ENCODE assay signal across 9 mouse cellular contexts in the genomic region with DNA sequence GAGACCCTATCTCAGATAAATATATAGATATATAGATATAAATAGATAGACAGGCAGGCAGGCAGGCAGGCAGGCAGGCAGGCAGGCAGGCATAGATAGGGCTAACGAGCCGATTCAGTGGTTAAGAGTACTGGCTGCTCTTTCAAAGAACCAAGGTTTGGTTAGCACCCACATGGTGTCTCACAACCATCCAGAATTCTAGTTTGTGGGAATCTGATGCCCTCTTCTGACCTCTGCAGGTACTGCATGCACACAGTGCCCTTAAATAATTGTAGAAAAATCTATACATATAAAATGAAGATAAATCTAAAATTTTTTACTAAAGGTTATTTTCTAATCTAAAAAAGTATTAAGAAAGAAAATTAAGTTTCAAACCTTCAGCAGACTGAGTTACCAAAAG. TPM values are rescaled to one million over a fixed set of nuclear protein-coding genes. Genes with fewer than 3 reads are reported as not detected.
A peak's percentile ranks its signal among the peaks of the same experiment; 100 is the strongest.
DNase-seq lines count a peak whose midpoint lies in the region; ATAC-seq and TF ChIP-seq lines count a peak whose summit lies in the region.
"Had no signal": no experiment of that assay in that cellular context is flagged by ENCODE, and none has a peak within 500 bp of the region (broad histone marks: within the 10 kb centered on the region; RNA-seq: fewer than 3 reads in every experiment).

No protein-coding gene starts in this region.

- no peak overlapping the region for H3K9ac ChIP-seq in liver, embryonic 12.5 days
- H3K9ac ChIP-seq: liver, embryonic 13.5 days had no signal

- no peaks in the 10 kb centered on the region for H3K79me2 ChIP-seq in macrophage (ENCODE audit: inconsistent target)

- H3K27me3 ChIP-seq in liver, embryonic 12.5 days (replicated peaks), result no peaks in the 10 kb centered on the region
- no peaks in the 10 kb centered on the region for H3K27me3 ChIP-seq in Patski
- H3K27me3 ChIP-seq: liver, embryonic 13.5 days had no signal

- WGBS in liver, embryonic 12.5 days (ENCODE audit: insufficient replicate concordance), result 26% methylated on average over 2 of the region's 2 CpGs
- WGBS in macrophage (ENCODE audit: missing documents), result 88% methylated on average over 2 of the region's 2 CpGs

- H3K27ac ChIP-seq in liver, embryonic 12.5 days, result no peak overlapping the region
- 0 out of 2 replicates have a peak overlapping the region, but pooled peaks have one; percentile 86 for H3K27ac ChIP-seq in macrophage
- H3K27ac ChIP-seq: liver, embryonic 13.5 days had no signal

- TF ChIP-seq CTCF in Patski (IDR thresholded peaks at IDR 0.05), result peak; percentile 71

- peaks cover 61% of the 10 kb centered on the region for H3K36me3 ChIP-seq in liver, embryonic 12.5 days
- peaks cover 55% of the 10 kb centered on the region for H3K36me3 ChIP-seq in macrophage (ENCODE audit: inconsistent target)

- in situ Hi-C loops in Patski (cut with MboI; ENCODE audit: low pct_unique_long_range_greater_than_20kb), result no loop called here

- CTCF ChIA-PET in Patski (lab: Charles Lee), result interaction anchor here (2.1 kb wide), 1 partner anchor 9 kb away, joined by 10 read pairs; no protein-coding TSS in a partner anchor

- no peak overlapping the region for H3K4me3 ChIP-seq in liver, embryonic 12.5 days
- no peak overlapping the region for H3K4me3 ChIP-seq in macrophage (ENCODE audit: inconsistent target)
- H3K4me3 ChIP-seq: liver, embryonic 13.5 days had no signal

- DNase-seq in cerebellum, adult 8-10 months, result peak; percentile 25
- DNase-seq in liver (peak; percentile 28), Patski (ENCODE audit: low read depth, low spot score) (peak; percentile 4)
- DNase-seq in left cerebral cortex, adult 9 months (ENCODE audit: low spot score in 2 of 2), result no peak
- no peak for DNase-seq in layer of hippocampus, adult 9-11 months
- DNase-seq: liver, embryonic 13.5 days had no signal

- POLR2A ChIA-PET in Patski (lab: Charles Lee), result no interaction called here

- no peaks in the 10 kb centered on the region for H3K9me3 ChIP-seq in liver, embryonic 12.5 days (replicated peaks)
- H3K9me3 ChIP-seq: liver, embryonic 13.5 days had no signal

- H3K4me2 ChIP-seq in liver, embryonic 12.5 days, result no peak overlapping the region
- H3K4me2 ChIP-seq: liver, embryonic 13.5 days had no signal

- H3K4me1 ChIP-seq in liver, embryonic 12.5 days, result no peaks in the 10 kb centered on the region
- H3K4me1 ChIP-seq: liver, embryonic 13.5 days had no signal

- no peak for ATAC-seq in cerebellum, adult (ENCODE audit: insufficient number of reproducible peaks, low FRiP score, low TSS enrichment)
- ATAC-seq in liver, embryonic 12.5 days, result no peak
- ATAC-seq in Patski, result no peak

RNA-seq across cellular contexts. Expression of a gene that starts 45.7 kb away (rescaled TPM):
- polyA plus RNA-seq in liver, embryonic 12.5 days (2016; fragmentation: Nextera tagmentation; extraction: Ambion mirVana), result 22.6 and 24.1 TPM in 2 replicates
- 30.9 TPM for polyA plus RNA-seq in Patski (2021)
- 100 to 1,000 TPM in 14 of 26 experiments, 10 to 100 TPM in 12; 49.4 to 164 (median 106) TPM for total RNA-seq in macrophage (2018; cell fraction: chromatin; rRNA removed)
- total RNA-seq in macrophage (2018; cell fraction: cytosol; rRNA removed), result 100 to 1,000 TPM in 5 of 26 experiments, 10 to 100 TPM in 21; 54.3 to 120 (median 88.9) TPM
- 100 to 1,000 TPM in 12 of 26 experiments, 10 to 100 TPM in 14; 51.6 to 146 (median 96.4) TPM for total RNA-seq in macrophage (2018; cell fraction: nucleus; rRNA removed)
- polyA plus RNA-seq in macrophage (2018), result 67.1 to 83.9 TPM (median 76.7 TPM) in 3 replicates

Comparison
In these comparisons a context has a peak if more than half of its experiments do, and no peak if none do; other contexts are left out.
1. DNase-seq: peak in cerebellum, adult 8-10 months (single experiment), liver (single experiment) and Patski (single experiment); none in left cerebral cortex, adult 9 months (0 of 2) and layer of hippocampus, adult 9-11 months (single experiment).